Mouse (Mus musculus) embryonic facial prominence, embryonic 13.5 days (tissue): ENCODE measurements around the gene Zbtb39. TPM values are rescaled to one million over a fixed set of nuclear protein-coding genes. Genes with fewer than 3 reads are reported as not detected.
"Not testable (repeated sequence)": the region's sequence is repeated elsewhere in the genome, so short reads cannot be mapped to it uniquely, and the experiment has no call there.

Source experiments
- ATAC-seq: fragments of 200-750 bp; cut with Nextera tagmentation; 2 replicates; pipeline ENCODE4 v1.8.0; 2017; ENCODE audit warnings: low read depth; ENCODE audit not compliant: insufficient number of reproducible peaks, insufficient read depth, low FRiP score, low TSS enrichment
- H3K27ac ChIP-seq: fragments of 300-500 bp; sonication (generic); 2 replicates; pipeline ENCODE4 v1.5.1; 2015; ENCODE audit warnings: moderate library complexity, mild to moderate bottlenecking, inconsistent platforms
- H3K27me3 ChIP-seq: fragments of 300-500 bp; sonication (generic); 2 replicates; pipeline ENCODE4 v1.6.1; 2015; ENCODE audit warnings: mild to moderate bottlenecking, inconsistent platforms
- H3K36me3 ChIP-seq: fragments of 300-500 bp; sonication (generic); 2 replicates; pipeline ENCODE4 v1.6.1; 2015; ENCODE audit warnings: mild to moderate bottlenecking, inconsistent platforms
- H3K4me1 ChIP-seq: fragments of 300-500 bp; sonication (generic); 2 replicates; pipeline ENCODE4 v1.6.1; 2015; ENCODE audit warnings: inconsistent platforms
- H3K4me2 ChIP-seq: fragments of 300-500 bp; sonication (generic); 2 replicates; pipeline ENCODE4 v1.6.1; 2015; ENCODE audit warnings: moderate library complexity, mild to moderate bottlenecking, inconsistent platforms
- H3K4me3 ChIP-seq: fragments of 300-500 bp; sonication (generic); 2 replicates; pipeline ENCODE4 v1.5.1; 2015; ENCODE audit warnings: mild to moderate bottlenecking, inconsistent platforms
- H3K9ac ChIP-seq: fragments of 300-500 bp; sonication (generic); 2 replicates; pipeline ENCODE4 v1.6.1; 2015; ENCODE audit warnings: mild to moderate bottlenecking, inconsistent platforms
- H3K9me3 ChIP-seq: fragments of 300-500 bp; sonication (generic); 2 replicates; pipeline ENCODE4 v1.6.1; 2016; ENCODE audit warnings: inconsistent platforms
- WGBS: fragments of 180-500 bp; shearing (Covaris S2); methylation state at CpG from one replicate; pipeline ENCODE4 v1.1.7; 2015; ENCODE audit warnings: mixed read lengths; 5-methylcytosine and 5-hydroxymethylcytosine counted together
- polyA plus RNA-seq: library from polyadenylated mRNA; unstranded; fragments of >200 nt; fragmentation: Nextera tagmentation; extraction: Ambion mirVana; gene quantifications from 2 replicates; pipeline ENCODE4 v1.2.1, GENCODE M21; 2015

The Zbtb39 gene
- polyA plus RNA-seq, 1 experiment from 2014 or later = 3.7 TPM

DNA sequence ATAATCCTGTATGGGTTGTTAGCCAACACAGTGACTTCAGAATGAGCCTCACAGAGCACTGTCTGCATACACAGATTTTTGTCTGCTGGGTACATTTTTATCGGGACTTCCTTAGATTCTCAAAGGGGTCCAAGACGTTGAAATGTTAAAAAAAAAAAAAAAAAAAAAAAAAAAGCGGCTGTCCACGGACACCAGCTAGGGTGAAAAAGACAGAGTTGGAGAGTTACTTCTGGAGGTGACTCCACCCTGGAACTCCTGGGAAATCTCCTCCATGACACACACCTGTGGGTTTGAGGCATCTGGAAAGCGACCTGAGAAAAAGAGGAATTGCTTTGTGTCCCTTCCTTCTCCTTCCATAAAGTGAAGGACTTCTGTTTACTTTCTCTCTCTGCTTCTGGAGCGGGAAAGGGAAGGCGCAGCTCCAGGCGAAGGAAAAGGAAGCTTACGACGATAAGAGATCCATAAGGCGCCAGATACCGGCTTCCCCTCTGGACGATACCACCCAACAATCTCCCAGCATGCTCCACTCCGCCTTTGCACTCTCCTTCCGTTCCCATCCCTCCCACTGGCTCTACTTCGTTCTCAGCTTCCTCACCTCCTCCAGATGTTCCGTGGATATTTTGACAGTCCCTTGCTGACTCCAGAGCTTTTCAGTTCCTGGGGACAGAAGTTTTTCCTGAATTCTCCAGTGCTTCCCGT, 16.6 kb downstream of the Zbtb39 start:
- Histone ChIP-seq H3K36me3 (no peaks in the 10 kb centered on the region), H3K9ac (peak overlapping the region; percentile 27; the same call in 1 of the 2 replicates), H3K27me3 (no peaks in the 10 kb centered on the region), H3K4me2 (peak overlapping the region; percentile 51), H3K4me1 (no peaks in the 10 kb centered on the region), H3K4me3 (peak overlapping the region; percentile 10; the same call in 1 of the 2 replicates), H3K9me3 (no peaks in the 10 kb centered on the region), H3K27ac (no peak overlapping the region)
- ATAC-seq = no peak
- 41% methylated on average over 18 of the region's 18 CpGs for WGBS

DNA sequence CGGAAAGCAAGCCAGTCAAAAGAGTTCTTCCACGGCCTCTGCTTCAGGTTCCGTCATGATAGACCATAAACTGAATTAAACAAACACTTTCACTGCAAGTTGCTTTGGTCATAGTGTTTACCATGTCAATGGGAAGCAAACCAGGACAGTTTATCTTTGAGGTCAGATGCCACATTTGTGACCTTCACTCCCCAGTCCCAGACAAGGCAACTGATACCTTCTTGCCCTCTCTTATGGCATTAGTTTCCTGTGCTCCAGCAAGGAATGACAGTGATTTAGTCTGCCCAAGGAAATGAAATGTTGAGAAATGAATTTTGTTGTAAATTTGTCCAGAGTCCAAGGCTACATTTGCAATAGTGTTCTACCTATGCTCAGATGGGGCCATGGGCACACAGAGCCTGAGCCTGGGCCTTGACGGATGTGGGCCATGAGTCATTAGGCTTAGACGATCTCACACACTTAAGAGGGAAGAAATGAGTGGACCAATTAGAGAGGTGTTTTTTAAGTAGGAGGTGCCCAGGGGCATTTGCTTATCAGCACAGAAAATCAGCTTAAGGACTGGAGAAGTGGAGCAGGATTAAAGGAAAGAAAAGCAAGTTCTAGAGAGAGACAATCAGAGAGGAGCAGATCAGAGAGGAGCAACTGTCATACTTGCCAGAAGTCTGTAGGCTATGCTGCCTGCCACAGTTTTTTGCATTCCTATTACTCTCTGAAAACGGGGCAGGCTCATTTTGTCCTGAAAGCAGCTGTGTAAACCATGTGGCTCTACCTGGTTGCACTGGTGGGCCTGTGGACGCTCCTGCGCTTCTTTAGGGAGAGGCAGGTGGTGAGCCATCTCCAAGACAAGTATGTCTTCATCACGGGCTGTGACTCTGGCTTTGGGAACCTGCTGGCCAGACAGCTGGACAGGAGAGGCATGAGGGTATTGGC, 20.1 kb downstream of the Zbtb39 start, which contains the start of the genes Rdh1 and Rdh16f1:
Gene Rdh1 (plus strand): TSS at position 541 of the 930 bp plus-strand sequence.
Gene Rdh16f1 (plus strand): TSS at position 607 of the 930 bp plus-strand sequence.
- Histone ChIP-seq H3K4me1 (no peaks in the 10 kb centered on the region), H3K4me2 (no peak within 1 kb of the TSS), H3K9me3 (no peaks in the 10 kb centered on the region), H3K27me3 (no peaks in the 10 kb centered on the region), H3K27ac (no peak within 1 kb of the TSS), H3K36me3 (no peaks in the 10 kb centered on the region), H3K4me3 (no peak within 1 kb of the TSS), H3K9ac (no peak within 1 kb of the TSS)
- WGBS = 64% methylated on average over 9 of the region's 9 CpGs
- no peak for ATAC-seq

DNA sequence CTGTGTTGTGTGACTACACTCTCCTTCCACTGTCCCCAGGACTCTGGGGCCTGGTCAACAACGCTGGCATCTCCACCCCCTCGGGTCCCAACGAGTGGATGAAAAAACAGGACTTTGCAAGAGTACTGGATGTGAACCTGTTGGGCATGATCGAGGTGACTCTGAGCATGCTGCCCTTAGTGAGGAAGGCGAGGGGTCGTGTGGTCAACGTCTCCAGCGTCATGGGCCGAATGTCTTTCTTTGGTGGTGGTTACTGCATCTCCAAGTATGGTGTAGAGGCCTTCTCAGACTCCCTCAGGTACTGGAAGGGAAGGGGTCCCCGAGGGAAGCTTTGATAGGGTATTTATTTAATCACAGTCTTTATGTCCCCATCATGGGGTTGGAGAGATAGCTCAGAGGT, 23.6 kb downstream of the Zbtb39 start:
- not testable (repeated sequence) for H3K9me3 ChIP-seq, ATAC-seq
- 91% methylated on average over 10 of the region's 10 CpGs for WGBS

DNA sequence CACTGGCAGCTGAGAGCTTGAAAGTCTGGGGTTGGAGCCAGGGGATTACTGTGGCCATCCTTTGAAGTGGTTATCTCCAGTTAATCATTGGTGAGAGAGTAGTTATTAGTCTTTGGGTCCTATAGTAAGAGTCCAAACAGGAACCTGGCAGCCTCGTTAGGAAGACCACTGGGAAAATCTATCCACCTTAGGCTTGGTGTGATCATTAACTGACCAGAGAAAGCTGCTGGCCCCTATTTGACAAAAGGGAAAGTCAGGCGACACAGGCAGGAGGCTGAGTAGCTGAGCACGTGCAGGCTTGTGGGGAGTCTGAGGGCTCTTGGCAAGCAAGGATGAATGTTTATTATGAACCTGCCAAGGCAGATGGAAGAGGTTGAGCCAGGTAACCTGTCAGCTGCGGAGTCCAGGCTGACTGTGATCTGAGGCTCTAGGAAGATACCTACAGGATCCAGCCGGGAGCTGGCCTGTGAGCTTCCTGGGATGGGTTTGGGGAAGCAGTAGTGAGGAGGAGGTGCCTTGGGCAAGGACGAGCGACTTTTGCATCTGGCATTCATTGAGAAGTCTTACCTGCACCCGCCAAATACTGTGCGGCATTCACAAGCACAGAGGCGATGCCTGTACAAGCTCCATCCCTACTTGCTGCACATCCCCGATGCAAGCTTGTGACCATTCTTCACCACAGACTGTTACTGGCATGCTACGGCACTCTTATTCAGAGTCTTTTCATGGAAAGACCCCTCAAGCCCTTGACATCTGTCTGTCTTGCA, 24.8 kb downstream of the Zbtb39 start:
- Histone ChIP-seq H3K27ac (no peak overlapping the region), H3K9me3 (no peaks in the 10 kb centered on the region), H3K4me3 (no peak overlapping the region), H3K36me3 (no peaks in the 10 kb centered on the region), H3K4me2 (no peak overlapping the region), H3K27me3 (no peaks in the 10 kb centered on the region), H3K9ac (no peak overlapping the region), H3K4me1 (no peaks in the 10 kb centered on the region)
- ATAC-seq = no peak
- WGBS = 61% methylated on average over 12 of the region's 12 CpGs

More for the DNA sequence above, 23.6 kb downstream of the Zbtb39 start:
- not testable (repeated sequence) for H3K27ac ChIP-seq, H3K4me3 ChIP-seq, H3K36me3 ChIP-seq, H3K27me3 ChIP-seq, H3K4me1 ChIP-seq, H3K4me2 ChIP-seq, H3K9ac ChIP-seq

DNA sequence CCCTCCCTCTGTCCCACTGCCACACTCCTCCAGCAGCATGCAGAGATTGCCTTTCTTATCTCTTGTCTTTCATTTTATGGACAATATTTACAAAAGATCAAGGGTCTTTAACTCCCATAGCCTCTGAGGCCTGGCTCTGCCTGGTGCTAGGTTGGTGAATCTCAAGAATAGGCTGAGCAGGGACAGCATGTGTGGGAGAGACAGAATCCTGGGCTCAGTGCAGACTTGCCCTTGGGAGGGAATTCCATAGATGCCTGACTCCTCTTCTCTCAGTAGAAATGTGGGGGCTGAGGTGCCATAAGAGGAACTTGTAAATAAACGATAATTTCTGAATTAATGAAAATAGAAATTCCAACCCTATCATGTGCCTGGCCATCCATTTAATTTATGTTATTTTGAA, 27.2 kb downstream of the Zbtb39 start:
- no peak overlapping the region for H3K27ac ChIP-seq
- no peaks in the 10 kb centered on the region for H3K4me1 ChIP-seq
- H3K4me3 ChIP-seq = no peak overlapping the region
- whole genome bisulfite sequencing = 72% methylated on average over 1 of the region's 1 CpGs
- ATAC-seq = no peak
- no peak overlapping the region for H3K4me2 ChIP-seq
- H3K9me3 ChIP-seq = no peaks in the 10 kb centered on the region
- H3K36me3 ChIP-seq = no peaks in the 10 kb centered on the region
- no peak overlapping the region for H3K9ac ChIP-seq
- no peaks in the 10 kb centered on the region for H3K27me3 ChIP-seq

DNA sequence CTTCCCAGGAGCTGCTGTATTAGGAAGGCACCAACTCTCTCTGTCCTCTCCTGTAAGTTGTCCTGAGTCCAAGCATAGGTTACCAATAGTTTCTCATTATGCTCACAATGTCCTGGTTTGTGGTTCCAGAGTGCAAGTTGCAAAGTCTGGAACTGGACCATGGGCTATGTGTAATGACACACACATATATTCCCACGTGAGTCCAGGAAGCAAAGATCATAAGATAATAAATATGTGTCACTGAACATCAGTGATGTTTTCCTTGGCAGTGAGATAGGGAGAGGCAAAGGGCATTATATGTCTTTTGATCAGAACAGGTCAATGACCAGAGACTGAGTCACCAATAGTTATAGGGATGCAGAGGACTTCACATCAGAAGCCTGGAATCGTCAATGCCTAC, 36.7 kb downstream of the Zbtb39 start, which contains the start of gene Rdh9:
Gene Rdh9 (plus strand): TSS at position 376 of the 400 bp plus-strand sequence.
- H3K4me1 ChIP-seq = no peaks in the 10 kb centered on the region
- H3K27ac ChIP-seq = no peak within 1 kb of the TSS
- H3K4me2 ChIP-seq = no peak within 1 kb of the TSS
- H3K9ac ChIP-seq = no peak within 1 kb of the TSS
- no peaks in the 10 kb centered on the region for H3K9me3 ChIP-seq
- no peak for ATAC-seq
- no peaks in the 10 kb centered on the region for H3K27me3 ChIP-seq
- H3K36me3 ChIP-seq = no peaks in the 10 kb centered on the region
- H3K4me3 ChIP-seq = no peak within 1 kb of the TSS
- WGBS = 81% methylated on average over 2 of the region's 2 CpGs

DNA sequence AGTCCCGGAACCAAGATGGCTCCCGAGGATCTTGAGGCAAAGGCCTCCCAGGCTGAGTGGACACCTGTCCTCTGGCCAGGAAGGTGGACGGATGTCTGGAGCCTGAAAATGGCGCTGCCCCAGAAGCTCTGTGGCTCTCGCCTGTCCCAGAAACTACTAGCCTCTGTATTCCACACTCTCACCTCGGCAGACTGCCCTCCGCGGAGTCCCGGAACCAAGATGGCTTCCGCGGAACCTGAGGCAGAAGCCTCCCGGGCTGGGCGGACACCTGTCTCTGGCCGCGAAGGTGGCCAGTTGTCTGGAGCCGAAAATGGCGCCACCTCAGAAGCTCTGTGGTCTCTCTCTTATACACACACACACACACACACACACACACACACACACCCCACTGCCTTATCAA, 43.0 kb downstream of the Zbtb39 start:
- ATAC-seq, H3K9me3 ChIP-seq, H3K4me2 ChIP-seq, H3K4me3 ChIP-seq, H3K36me3 ChIP-seq, H3K4me1 ChIP-seq, H3K9ac ChIP-seq, H3K27me3 ChIP-seq, H3K27ac ChIP-seq: not testable (repeated sequence)
- WGBS = 93% methylated on average over 17 of the region's 17 CpGs

DNA sequence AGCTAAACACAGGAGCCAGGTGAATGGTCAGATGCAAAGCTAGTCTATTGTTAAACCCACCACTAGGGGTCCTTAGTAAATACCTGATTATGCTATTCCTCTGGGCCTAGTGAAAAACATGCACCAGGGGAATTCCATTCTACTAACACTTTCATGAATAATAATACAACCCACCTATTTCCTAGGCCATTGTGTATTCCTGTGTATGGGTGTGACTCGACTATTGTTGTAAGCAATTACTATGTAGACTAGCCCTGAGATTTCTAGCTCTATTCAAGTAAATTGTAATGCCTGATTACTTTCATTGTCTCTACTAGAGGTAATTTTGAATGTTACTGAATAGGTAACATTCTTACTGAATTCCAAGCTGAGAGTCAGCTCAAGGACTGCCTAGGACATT, 46.1 kb downstream of the Zbtb39 start:
- not testable (repeated sequence) for H3K9ac ChIP-seq, H3K27me3 ChIP-seq, H3K4me1 ChIP-seq, H3K4me3 ChIP-seq, H3K36me3 ChIP-seq, H3K9me3 ChIP-seq, ATAC-seq, H3K4me2 ChIP-seq, H3K27ac ChIP-seq
- WGBS = 84% methylated on average over 1 of the region's 1 CpGs

Other genes starting within 250 kb of the Zbtb39 start
- 2.0 and 3.2 TPM in 2 replicates for gene Stac3, start 237.9 kb upstream of the Zbtb39 start, polyA plus RNA-seq
- 20.0 and 32.7 TPM in 2 replicates for gene Ndufa4l2, start 224.6 kb upstream of the Zbtb39 start, polyA plus RNA-seq
- 81.7 and 92.3 TPM in 2 replicates for gene Shmt2, start 217.1 kb upstream of the Zbtb39 start, polyA plus RNA-seq
- 3.0 and 3.9 TPM in 2 replicates for gene Nxph4, start 205.0 kb upstream of the Zbtb39 start, polyA plus RNA-seq
- gene Lrp1, start 118.4 kb upstream of the Zbtb39 start, polyA plus RNA-seq = 139 and 159 TPM in 2 replicates
- 21.1 and 22.0 TPM in 2 replicates for gene Stat6, start 96.6 kb upstream of the Zbtb39 start, polyA plus RNA-seq
- gene Nemp1, start 72.6 kb upstream of the Zbtb39 start, polyA plus RNA-seq = 9.1 and 10.6 TPM in 2 replicates
- 19.5 and 20.3 TPM in 2 replicates for gene Nab2, start 71.0 kb upstream of the Zbtb39 start, polyA plus RNA-seq
- 0.66 and 2.5 TPM in 2 replicates for gene Myo1a, start 34.4 kb upstream of the Zbtb39 start, polyA plus RNA-seq
- 0.55 TPM in 1 of 2 replicates, not detected in the other for gene Tac2, start 15.1 kb upstream of the Zbtb39 start, polyA plus RNA-seq
- gene Gpr182, start 12.2 kb downstream of the Zbtb39 start, polyA plus RNA-seq = 0.90 and 1.2 TPM in 2 replicates
- gene Rdh1, start 20.2 kb downstream of the Zbtb39 start, polyA plus RNA-seq = 0.06 TPM in 1 of 2 replicates, not detected in the other
- not detected in 2 replicates for gene Rdh16f1, start 20.2 kb downstream of the Zbtb39 start, polyA plus RNA-seq
- gene Rdh9, start 36.8 kb downstream of the Zbtb39 start, polyA plus RNA-seq = 0.34 and 0.37 TPM in 2 replicates
- gene Rdh16, start 61.6 kb downstream of the Zbtb39 start, polyA plus RNA-seq = not detected in 2 replicates
- gene Rdh19, start 110.4 kb downstream of the Zbtb39 start, polyA plus RNA-seq = not detected in 2 replicates
- gene Rdh16f2, start 126.9 kb downstream of the Zbtb39 start, polyA plus RNA-seq = not detected in 2 replicates
- gene Rdh7, start 149.3 kb downstream of the Zbtb39 start, polyA plus RNA-seq = 0.21 TPM in 1 of 2 replicates, not detected in the other
- 0.08 and 0.10 TPM in 2 replicates for gene Sdr9c7, start 159.0 kb downstream of the Zbtb39 start, polyA plus RNA-seq